Mouse (Mus musculus) forebrain, embryonic 10.5 days (tissue): ENCODE data around the gene Atp2c2. TPM values are rescaled to one million over a fixed set of nuclear protein-coding genes. Genes with fewer than 3 reads are reported as not detected.

Experiments used
- DNase-seq: peaks from one replicate; pipeline ENCODE4 v3.0.0-alpha.2; 2017; ENCODE audit warnings: low spot score; ENCODE audit errors: extremely low spot score
- H3K27ac ChIP-seq: fragments of 300-500 bp; sonication (generic); 2 replicates; pipeline ENCODE4 v1.5.1; 2016; ENCODE audit warnings: mild to moderate bottlenecking
- H3K27me3 ChIP-seq: fragments of 300-500 bp; sonication (generic); 2 replicates; pipeline ENCODE4 v1.6.1; 2016; ENCODE audit warnings: mild to moderate bottlenecking; ENCODE audit not compliant: poor library complexity, severe bottlenecking
- H3K36me3 ChIP-seq: fragments of 300-500 bp; sonication (generic); replicated peaks from 2 replicates; pipeline ENCODE4 v1.6.1; 2016; ENCODE audit warnings: mild to moderate bottlenecking, moderate library complexity
- H3K4me1 ChIP-seq: fragments of 300-500 bp; sonication (generic); 2 replicates; pipeline ENCODE4 v1.6.1; 2016
- H3K4me3 ChIP-seq: fragments of 300-500 bp; sonication (generic); 2 replicates; pipeline ENCODE4 v1.5.1; 2016; ENCODE audit warnings: mild to moderate bottlenecking, moderate library complexity
- H3K9me3 ChIP-seq: fragments of 300-500 bp; sonication (generic); 2 replicates; pipeline ENCODE4 v1.6.1; 2016; ENCODE audit warnings: mild to moderate bottlenecking, moderate library complexity
- WGBS: fragments of 180-500 bp; shearing (Covaris S2); methylation state at CpG from one replicate; pipeline ENCODE4 v1.1.7; 2016; 5-methylcytosine and 5-hydroxymethylcytosine counted together
- polyA plus RNA-seq: library from polyadenylated mRNA; unstranded; fragments of >200 nt; fragmentation: Nextera tagmentation; extraction: Ambion mirVana; gene quantifications from 2 replicates; pipeline ENCODE4 v1.2.1, GENCODE M21; 2016

Atp2c2 gene
- polyA plus RNA-seq, 1 experiment from 2014 or later, result 1.5 TPM

DNA sequence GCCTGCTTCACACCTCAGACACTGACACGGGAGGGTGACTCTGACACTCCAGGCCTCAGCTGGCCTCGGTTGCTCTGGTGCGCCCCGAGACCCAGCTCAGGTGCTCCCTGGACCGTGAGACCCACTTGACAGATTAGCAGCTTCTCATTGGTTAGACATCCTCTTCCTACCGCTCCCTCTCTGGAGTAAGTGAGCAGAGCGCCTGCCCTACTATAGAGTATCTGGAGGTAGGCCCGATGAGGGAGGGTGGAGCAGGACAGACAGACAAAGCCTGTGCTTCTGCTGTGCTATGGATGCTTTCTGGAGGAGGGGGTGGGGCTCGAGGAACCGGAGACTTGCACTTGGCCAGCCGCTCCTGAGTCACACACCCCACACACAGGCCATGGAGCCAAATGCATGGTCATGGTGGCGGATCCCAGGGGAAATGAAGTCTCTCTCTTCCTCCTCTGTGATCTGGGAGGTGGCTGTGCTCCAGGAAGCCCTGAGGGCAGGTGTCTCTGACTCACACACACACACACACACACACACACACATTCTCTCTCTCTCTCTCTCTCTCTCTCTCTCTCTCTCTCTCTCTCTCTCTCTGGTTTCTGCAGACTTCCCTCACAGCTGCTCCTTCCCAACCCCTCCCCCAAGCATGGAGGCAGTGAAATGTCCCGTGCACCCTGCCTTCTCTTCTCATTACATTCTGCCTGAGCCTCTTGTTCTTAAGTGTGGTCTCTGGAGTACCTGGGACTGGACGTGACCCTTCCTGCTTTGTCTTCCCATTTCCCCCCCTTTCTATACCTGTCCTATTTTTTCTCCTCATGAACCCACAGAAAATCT is 9.3 kb downstream of the Atp2c2 start:
- peaks cover 23% of the 10 kb centered on the region for H3K4me1 ChIP-seq
- H3K4me3 ChIP-seq, result no peak overlapping the region
- no peaks in the 10 kb centered on the region for H3K9me3 ChIP-seq
- H3K27me3 ChIP-seq, result 0 out of 2 replicates have a peak, but pooled peaks cover 3% of the 10 kb centered on the region
- no peaks in the 10 kb centered on the region for H3K36me3 ChIP-seq
- H3K27ac ChIP-seq, result 0 out of 2 replicates have a peak overlapping the region, but pooled peaks have one; percentile 22
- WGBS, result 75% methylated on average over 14 of the region's 14 CpGs
- no peak for DNase-seq

GRCm38 (mm10) chr8:119709703-119710093 is 9.9 kb downstream of the Atp2c2 start:
- no peak for DNase-seq
- Histone ChIP-seq H3K4me3 (no peak overlapping the region), H3K27ac (no peak overlapping the region), H3K27me3 (0 out of 2 replicates have a peak, but pooled peaks cover 3% of the 10 kb centered on the region), H3K9me3 (no peaks in the 10 kb centered on the region), H3K4me1 (peaks cover 23% of the 10 kb centered on the region), H3K36me3 (no peaks in the 10 kb centered on the region)
- WGBS, result 91% methylated on average over 11 of the region's 11 CpGs

DNA sequence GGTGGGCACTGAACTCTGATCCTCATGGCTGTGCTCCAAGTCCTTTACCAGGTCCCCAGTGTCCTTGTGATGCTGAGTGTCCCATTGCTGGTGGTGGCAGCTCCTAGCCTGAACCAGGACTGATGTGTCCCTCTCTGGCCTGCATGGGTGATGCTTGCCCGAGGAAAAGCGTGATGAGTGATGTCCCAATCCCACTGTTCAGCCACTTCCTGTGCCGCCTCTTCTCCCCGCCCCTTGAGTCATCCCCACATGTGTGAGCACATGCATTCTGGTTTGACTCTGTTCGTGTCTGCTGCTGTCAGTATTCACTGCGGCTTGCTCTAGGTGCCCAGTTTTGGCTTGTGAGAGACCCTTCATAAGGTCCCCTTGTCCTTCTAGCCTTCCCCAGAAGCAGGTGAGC is 12.4 kb downstream of the Atp2c2 start:
- Histone ChIP-seq H3K36me3 (no peaks in the 10 kb centered on the region), H3K4me3 (no peak overlapping the region), H3K9me3 (no peaks in the 10 kb centered on the region), H3K27ac (no peak overlapping the region), H3K27me3 (0 out of 2 replicates have a peak, but pooled peaks cover 3% of the 10 kb centered on the region), H3K4me1 (peaks cover 28% of the 10 kb centered on the region)
- no peak for DNase-seq
- WGBS, result 82% methylated on average over 6 of the region's 6 CpGs

GRCm38 (mm10) chr8:119713421-119713820 is 13.6 kb downstream of the Atp2c2 start:
- no peak for DNase-seq
- 78% methylated on average over 5 of the region's 5 CpGs for WGBS
- Histone ChIP-seq H3K4me3 (no peak overlapping the region), H3K4me1 (peaks cover 28% of the 10 kb centered on the region), H3K9me3 (no peaks in the 10 kb centered on the region), H3K27me3 (0 out of 2 replicates have a peak, but pooled peaks cover 3% of the 10 kb centered on the region), H3K36me3 (no peaks in the 10 kb centered on the region), H3K27ac (no peak overlapping the region)

DNA sequence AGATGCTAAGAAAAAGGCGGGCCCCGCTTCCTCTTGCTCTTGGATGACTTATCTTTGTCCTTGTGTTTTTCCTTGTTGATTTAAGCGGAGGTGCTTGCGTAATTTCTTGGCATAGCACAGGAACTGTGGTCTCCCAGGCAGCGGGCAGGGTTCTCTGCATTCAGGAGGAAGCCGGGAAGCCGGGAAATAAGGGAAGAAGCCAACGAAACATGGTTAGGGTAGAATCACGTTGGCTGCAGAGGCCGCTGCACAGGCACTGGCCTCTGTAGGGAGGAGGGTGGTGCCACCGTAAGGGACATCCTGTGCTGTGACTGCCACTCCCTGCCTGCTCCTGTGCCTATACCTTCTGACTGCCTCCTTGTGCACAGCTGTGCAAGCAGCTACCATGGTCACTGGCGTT is 15.4 kb downstream of the Atp2c2 start:
- no peak overlapping the region for H3K4me3 ChIP-seq
- WGBS, result 83% methylated on average over 12 of the region's 12 CpGs

GRCm38 (mm10) chr8:119716730-119717299 is 17.0 kb downstream of the Atp2c2 start:
- H3K27me3 ChIP-seq, result 0 out of 2 replicates have a peak, but pooled peaks cover 3% of the 10 kb centered on the region
- H3K27ac ChIP-seq, result 0 out of 2 replicates have a peak overlapping the region, but pooled peaks have one; percentile 5
- H3K4me1 ChIP-seq, result peaks cover 16% of the 10 kb centered on the region
- no peaks in the 10 kb centered on the region for H3K36me3 ChIP-seq
- no peaks in the 10 kb centered on the region for H3K9me3 ChIP-seq
- DNase-seq, result no peak
- no peak overlapping the region for H3K4me3 ChIP-seq

More for the DNA sequence above, 15.4 kb downstream of the Atp2c2 start:
- Histone ChIP-seq H3K27me3 (0 out of 2 replicates have a peak, but pooled peaks cover 3% of the 10 kb centered on the region), H3K4me1 (peaks cover 16% of the 10 kb centered on the region), H3K36me3 (no peaks in the 10 kb centered on the region), H3K27ac (no peak overlapping the region), H3K9me3 (no peaks in the 10 kb centered on the region)
- DNase-seq, result no peak

- 65% methylated on average over 9 of the region's 9 CpGs for WGBS
- Histone ChIP-seq H3K27me3 (0 out of 2 replicates have a peak, but pooled peaks cover 6% of the 10 kb centered on the region), H3K4me1 (peaks cover 20% of the 10 kb centered on the region), H3K27ac (no peak overlapping the region), H3K9me3 (no peaks in the 10 kb centered on the region), H3K4me3 (no peak overlapping the region), H3K36me3 (no peaks in the 10 kb centered on the region)
- DNase-seq, result no peak
Observed at GRCm38 (mm10) chr8:119717765-119718164, 18.0 kb downstream of the Atp2c2 start.

DNA sequence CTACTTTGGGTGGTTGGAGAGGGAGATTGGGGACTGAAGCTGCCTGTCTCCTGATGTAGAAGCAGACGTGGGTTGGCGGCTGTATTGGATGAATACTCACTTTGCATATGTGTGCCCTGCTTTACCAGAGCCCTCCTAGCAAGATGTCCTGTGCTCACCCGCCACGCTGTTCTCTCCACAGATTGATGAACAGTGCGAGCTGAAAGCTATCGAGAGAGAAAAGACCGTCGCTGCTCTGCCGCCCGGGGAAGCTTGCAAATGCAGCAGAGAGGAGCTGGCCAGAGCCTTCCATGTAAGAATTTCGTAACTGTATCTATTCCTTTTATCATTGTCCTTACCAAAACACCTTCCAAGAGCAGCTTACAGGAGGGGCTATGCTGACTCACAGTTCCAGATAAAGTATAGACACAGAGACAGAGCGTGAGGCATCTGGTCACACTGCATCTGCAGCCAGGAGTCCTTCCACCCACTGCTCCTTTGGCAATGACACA is 19.2 kb downstream of the Atp2c2 start:
- H3K4me3 ChIP-seq, result no peak overlapping the region
- H3K4me1 ChIP-seq, result peaks cover 13% of the 10 kb centered on the region
- H3K36me3 ChIP-seq, result no peaks in the 10 kb centered on the region
- 0 out of 2 replicates have a peak, but pooled peaks cover 2% of the 10 kb centered on the region for H3K27me3 ChIP-seq
- H3K9me3 ChIP-seq, result no peaks in the 10 kb centered on the region
- no peak overlapping the region for H3K27ac ChIP-seq
- WGBS, result 81% methylated on average over 12 of the region's 12 CpGs
- no peak for DNase-seq

GRCm38 (mm10) chr8:119722348-119722747 is 22.5 kb downstream of the Atp2c2 start:
- no peak overlapping the region for H3K4me3 ChIP-seq
- no peaks in the 10 kb centered on the region for H3K36me3 ChIP-seq
- H3K27me3 ChIP-seq, result 0 out of 2 replicates have a peak, but pooled peaks cover 2% of the 10 kb centered on the region
- DNase-seq, result no peak
- no peak overlapping the region for H3K27ac ChIP-seq
- 53% methylated on average over 6 of the region's 6 CpGs for WGBS
- H3K4me1 ChIP-seq, result peaks cover 7% of the 10 kb centered on the region; the same call in 1 of the 2 replicates
- H3K9me3 ChIP-seq, result no peaks in the 10 kb centered on the region

DNA sequence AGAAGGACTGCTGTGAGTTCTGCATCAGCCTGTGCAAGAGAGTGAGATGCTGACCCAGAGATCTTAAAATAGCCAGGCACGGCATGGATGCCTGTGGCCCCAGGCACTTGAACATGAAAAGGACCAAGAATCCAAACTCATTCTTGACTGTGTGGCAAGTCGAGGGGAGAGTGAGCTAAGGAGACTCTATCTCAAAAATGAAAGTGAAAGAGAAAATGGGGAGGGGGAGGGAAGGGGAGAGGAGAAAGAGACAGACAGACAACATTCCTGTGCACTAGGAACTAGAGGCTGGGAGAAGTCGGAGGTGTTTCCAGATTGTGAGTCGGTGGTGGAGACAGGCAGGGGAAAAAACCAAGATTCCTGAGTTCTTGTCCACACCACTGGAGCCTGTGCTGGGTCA is 23.9 kb downstream of the Atp2c2 start:
- WGBS, result 71% methylated on average over 4 of the region's 4 CpGs
- Histone ChIP-seq H3K27ac (no peak overlapping the region), H3K36me3 (no peaks in the 10 kb centered on the region), H3K27me3 (0 out of 2 replicates have a peak, but pooled peaks cover 2% of the 10 kb centered on the region), H3K4me1 (peaks cover 7% of the 10 kb centered on the region; the same call in 1 of the 2 replicates), H3K9me3 (no peaks in the 10 kb centered on the region), H3K4me3 (no peak overlapping the region)
- no peak for DNase-seq

- Histone ChIP-seq H3K27me3 (0 out of 2 replicates have a peak, but pooled peaks cover 2% of the 10 kb centered on the region), H3K9me3 (no peaks in the 10 kb centered on the region), H3K27ac (no peak overlapping the region), H3K36me3 (no peaks in the 10 kb centered on the region), H3K4me3 (no peak overlapping the region), H3K4me1 (peaks cover 7% of the 10 kb centered on the region; the same call in 1 of the 2 replicates)
- DNase-seq, result no peak
- 86% methylated on average over 6 of the region's 6 CpGs for WGBS
Observed at GRCm38 (mm10) chr8:119724596-119724995, 24.8 kb downstream of the Atp2c2 start.

DNA sequence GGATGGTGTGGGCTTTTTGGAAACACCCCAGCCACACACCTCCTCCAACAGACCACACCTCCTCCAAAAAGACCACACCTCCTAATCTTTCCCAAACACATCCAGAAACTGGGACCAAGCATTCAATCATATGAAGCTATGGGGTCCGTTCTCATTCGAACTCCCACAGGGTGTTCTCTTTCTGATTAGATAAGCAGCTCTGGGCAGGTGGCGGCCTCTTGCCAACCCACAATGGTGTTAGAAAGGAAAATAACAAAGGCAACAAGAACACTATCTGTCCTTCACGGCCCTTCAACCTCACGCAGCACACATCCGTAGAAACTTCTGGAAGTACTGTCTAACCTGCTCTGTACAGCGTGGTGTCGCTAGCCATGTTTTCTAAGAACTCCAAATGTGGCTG is 27.3 kb downstream of the Atp2c2 start:
- DNase-seq, result no peak
- no peak overlapping the region for H3K4me3 ChIP-seq
- no peaks in the 10 kb centered on the region for H3K9me3 ChIP-seq
- 0 out of 2 replicates have a peak, but pooled peaks cover 2% of the 10 kb centered on the region for H3K27me3 ChIP-seq
- H3K4me1 ChIP-seq, result peaks cover 8% of the 10 kb centered on the region
- no peaks in the 10 kb centered on the region for H3K36me3 ChIP-seq
- H3K27ac ChIP-seq, result no peak overlapping the region
- 90% methylated on average over 8 of the region's 8 CpGs for WGBS
